Mouse (Mus musculus): Measurements from ENCODE around the gene Eps15l1.

Eps15l1 gene

DNA sequence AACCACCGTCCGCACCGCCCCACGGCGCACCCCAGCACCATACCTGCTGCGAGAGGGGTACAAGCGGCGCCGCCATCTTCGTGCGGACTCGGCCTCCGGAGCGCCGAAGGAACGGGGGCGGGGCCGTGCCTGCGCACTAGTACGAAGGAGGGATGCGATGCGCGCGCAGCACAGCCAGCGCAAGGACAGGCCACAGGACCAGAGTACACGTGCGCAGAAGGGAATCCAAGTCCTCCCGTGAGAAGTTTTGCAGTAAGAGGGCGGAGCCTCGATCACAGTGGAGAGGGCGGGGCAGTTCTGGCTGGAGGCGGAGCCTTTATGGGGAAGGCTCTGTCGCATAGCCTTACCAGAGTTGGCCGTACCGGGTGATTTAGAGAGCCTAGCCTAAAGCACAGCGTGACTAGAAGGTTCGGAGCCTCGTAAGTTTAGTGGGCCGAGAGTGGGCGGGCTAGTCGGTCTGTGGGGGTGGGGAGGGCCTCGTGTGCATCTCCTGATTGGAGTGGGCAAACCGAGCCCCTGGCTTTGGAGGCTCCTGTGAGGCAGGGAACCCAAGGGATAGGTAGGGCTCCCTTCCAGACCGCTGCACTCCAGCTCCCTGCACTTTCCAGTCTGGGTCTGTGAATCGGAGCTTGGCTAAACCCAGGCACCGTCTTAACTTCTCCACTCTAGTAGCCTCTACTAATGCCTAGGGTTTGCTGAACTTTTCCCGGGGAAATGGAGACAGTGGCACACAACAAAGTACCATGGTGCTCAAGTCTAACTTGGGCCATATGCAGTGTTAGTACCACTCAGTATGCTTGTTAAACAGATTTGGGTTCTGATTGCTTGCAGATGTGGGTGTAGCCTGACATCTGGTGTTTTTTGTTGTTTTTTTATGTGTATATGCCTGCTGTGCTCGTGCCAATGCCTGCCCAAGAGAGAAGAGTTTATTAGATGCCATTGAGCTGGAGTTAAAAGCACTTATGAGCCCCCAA is at the start of gene Eps15l1:
TSS of gene Eps15l1 (minus strand) at position 99 of the 974 bp plus-strand sequence.
- peak; percentile 97 for DNase-seq

DNA sequence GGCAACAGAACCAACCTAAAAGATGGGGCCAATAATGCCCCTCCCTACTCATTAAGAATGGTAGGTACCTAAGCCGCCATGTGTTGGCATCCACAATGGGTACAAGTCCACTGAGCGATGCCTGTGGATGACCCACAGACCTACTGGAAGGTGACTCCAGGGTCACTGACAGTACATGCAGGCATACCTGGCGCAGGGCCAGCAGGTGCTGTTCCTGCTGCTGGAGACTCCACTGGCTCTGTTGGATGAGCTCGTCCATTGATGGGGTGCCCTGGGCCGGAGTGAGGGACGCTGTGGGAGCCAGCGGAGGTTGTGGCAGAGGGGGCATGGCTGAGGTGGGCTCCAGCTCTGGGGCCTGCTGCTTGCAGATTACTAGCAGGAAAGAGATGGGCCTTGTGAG is 49.4 kb upstream of the Eps15l1 start:
- no peak for DNase-seq

DNA sequence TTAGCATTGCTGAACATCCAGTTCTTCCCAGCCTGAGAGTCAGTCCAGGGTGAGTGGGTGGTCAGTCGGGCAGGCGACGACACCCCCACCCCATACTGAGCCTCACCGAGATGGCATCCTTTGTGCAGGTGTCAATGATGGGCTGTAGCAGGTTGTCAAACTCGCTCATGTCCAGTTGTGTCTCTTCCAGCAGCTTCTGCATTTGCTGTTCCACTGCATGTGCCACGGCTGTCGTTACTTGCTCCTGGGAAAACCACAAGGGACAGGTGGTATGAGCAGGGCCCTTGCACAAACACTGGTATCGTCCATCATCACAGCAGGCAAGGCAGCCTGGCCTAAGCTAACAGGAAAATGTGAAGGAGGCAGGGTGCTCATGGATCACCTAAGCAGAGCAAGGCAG is 48.7 kb upstream of the Eps15l1 start:
- no peak for DNase-seq

DNA sequence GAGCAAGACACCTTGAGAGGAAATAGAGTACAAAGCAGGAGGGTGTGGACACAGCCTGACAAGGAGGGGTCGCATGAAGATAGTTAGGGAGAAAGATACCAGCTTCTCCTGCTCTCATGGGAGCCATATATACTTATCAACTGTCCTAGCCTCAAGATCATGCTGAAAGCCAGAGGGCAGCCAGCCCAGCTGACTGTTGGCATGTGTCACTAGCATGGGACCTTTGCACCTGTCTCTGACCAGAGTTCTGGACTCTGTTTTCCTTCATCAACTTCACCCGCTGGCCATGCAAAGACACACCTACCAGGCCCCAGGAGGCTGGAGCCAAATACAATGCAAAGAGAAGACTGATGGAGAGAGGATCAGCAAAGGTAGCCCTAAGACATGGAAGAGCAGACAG is 48.0 kb upstream of the Eps15l1 start:
- no peak for DNase-seq

DNA sequence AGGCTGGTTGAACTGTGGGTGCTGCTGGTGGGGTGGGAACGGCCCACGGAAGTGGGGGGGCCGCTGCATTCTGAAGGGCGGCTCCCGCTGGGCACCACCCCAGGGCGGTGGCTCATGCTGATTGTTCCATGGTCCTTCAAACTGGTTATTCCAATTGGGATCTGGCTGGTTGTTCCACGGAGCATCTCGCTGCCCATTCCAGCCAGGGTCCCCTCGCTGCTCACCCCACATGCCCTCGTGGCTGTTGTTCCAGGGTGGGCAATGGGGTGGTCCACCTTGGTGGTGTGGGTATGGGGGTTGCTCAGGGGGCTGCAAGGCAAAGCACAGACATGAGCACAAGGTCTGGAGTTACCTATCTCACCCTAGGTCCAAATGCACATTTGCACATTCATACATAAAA is 43.0 kb upstream of the Eps15l1 start:
- DNase-seq = no peak

GRCm38 (mm10) chr8:72459881-72460533 is 38.7 kb upstream of the Eps15l1 start:
- DNase-seq = no peak

DNA sequence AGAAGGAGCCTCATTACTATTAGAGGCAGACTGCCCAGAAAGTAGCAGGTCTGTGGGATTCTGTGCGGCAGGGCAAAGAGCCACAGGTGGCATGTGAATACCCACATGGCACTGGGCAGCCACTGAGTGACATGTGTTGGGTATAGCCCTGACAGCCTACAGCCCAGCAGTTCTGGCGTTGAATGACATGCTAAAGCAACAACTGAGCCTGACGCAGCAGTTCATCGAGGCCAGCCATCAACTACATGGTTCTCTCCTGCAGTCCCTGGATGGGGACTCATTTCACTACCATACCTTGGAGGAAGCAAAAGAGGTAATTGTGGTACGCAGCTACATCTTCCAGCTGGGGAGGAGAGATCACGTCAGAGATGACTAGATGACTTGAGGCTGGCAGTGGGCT is 37.2 kb upstream of the Eps15l1 start:
- no peak for DNase-seq

GRCm38 (mm10) chr8:72457806-72458205 is 36.5 kb upstream of the Eps15l1 start:
- DNase-seq = no peak

GRCm38 (mm10) chr8:72455317-72455716 is 34.1 kb upstream of the Eps15l1 start:
- DNase-seq = no peak

GRCm38 (mm10) chr8:72453904-72454303 is 32.6 kb upstream of the Eps15l1 start:
- no peak for DNase-seq

- no peak for DNase-seq
Measured at GRCm38 (mm10) chr8:72451516-72451915, 30.3 kb upstream of the Eps15l1 start.

DNA sequence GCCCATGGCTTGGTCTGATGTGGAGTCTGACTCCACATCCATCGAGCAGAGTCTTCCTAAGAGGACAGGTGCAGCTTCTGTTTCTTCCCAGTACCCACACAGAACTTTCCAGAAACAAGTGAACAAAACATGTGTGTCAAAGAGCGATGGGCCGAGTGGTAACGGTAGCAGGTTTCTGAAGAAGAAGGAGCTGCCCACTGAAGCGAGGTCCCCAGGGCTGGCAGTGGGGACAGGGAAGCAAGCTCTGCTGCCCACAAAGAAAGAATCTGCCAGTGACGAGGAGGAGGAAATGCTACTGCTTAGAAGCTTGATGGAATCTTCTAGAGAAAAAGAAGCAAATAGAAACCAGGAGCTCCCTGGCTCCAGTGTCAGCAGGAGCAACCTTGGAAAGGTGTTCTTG is 23.8 kb upstream of the Eps15l1 start:
- DNase-seq = no peak

DNA sequence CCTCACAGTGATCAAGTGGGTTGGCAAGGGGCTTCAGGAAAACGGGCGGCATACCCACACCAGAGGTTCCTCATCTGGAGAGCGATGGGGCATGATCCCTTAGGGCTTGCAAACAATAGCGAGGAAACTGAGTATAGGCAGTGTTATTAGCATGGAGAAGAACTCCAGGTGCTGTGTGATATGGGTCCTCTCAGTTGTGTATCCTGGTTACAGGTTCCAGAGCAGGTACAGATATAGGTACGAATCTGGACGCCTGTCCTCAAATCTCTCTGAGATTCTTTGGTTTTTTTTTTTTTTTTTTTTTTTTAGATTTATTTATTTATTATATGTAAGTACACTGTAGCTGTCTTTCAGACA is 22.7 kb upstream of the Eps15l1 start:
- DNase-seq = no peak

GRCm38 (mm10) chr8:72443338-72443993 is 22.2 kb upstream of the Eps15l1 start, which contains the start of the genes Calr3 and 1700030K09Rik:
Calr3 (minus strand) TSS chr8:72443870.
1700030K09Rik (plus strand) TSS chr8:72443880.
- peak; percentile 97 for DNase-seq

GRCm38 (mm10) chr8:72438248-72439015 is 17.2 kb upstream of the Eps15l1 start:
- no peak for DNase-seq

DNA sequence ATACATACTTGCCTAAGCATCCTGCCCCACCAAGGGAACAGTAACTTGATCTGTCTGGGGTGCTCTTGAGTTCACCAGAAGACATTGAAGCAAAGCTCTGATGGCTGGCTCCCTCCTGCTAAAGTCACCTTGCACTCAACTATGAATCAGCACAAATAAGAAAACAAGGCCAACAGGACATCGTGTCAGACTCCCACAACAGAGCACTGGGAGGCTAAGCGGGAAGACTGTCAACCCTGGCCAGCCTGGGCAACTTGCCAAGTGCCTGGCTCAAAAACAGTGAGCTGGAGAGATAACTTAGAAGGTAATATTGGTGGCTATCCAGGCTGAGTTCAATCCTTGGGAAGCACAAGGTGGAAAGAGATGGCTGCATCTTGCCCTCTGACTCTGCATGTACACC is 13.7 kb upstream of the Eps15l1 start:
- DNase-seq = no peak

DNA sequence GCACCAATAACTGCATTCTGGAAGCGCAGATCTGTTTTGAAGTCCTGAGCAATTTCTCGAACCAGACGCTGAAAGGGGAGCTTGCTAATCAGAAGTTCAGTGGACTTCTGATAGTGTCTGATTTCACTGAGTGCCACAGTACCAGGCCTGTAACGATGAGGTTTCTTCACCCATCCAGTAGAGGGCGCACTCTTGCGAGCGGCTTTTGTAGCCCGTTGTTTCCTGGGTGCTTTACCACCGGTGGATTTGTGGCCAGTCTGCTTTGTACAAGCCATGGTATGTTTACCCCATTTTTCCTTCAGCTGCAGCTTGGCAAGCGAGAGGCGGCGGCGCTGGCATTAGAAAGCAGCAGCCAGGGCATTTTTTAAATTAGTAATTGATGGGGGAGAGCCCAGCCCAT is 8.4 kb upstream of the Eps15l1 start:
- no peak for DNase-seq

DNA sequence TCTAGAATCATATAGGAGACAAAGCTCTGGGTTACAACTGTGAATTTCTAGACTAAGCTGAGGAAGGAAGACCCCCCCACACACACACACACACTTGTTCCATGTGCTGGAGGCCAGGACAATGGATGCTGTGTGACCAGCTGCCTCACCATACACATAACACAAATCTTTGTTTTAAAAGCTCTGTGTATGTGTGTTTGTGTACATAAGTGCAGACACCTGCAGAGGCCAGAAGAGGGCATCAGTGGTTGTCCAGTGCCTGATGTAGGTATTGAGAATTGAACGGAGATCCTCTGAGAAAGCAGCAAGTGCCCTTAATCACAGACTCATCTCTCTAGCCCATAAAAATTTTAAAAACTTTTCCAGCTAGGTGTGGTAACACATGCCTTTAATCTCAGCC is 1.7 kb upstream of the Eps15l1 start:
- DNase-seq = no peak

DNA sequence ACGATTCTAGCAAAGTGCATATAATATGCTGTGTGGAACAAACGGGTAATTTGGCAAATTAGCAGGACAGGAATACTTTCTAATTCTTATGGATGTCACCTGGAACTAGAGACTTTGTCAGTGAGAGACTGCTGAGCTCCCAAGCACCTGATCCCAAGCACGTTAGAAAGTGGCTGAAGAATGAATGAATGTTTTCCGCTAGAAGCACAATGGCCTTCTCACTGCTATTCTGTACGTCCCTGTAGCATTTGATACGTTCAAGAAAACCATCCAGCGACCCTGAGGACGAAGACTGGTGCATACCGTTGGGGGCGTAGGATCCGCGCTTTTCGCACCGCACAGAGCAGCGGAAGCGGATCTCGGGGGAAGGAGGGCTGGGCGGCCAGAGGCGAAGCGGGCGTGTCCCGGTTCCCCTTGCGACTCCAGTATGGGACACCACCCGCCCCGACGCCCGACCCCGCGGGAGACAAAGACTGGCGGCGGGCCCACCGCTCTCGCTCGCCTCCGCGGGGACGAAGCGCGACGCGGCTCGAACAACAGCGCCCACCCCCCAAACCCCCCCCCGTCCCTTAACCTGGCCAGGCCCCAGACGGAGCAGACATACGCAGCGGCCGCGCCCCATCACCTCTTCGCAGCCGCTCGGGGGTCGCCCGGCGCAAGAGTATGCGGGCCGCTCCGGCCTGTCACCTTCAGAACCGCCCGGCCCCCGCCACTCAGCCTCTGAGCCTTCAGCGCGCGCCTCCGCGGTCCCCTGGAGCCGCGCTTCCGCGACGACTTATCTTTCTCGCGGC is 494 bp downstream of the Eps15l1 start:
- DNase-seq = peak; percentile 42

- DNase-seq = no peak
Measured at GRCm38 (mm10) chr8:72418073-72418472, 3.2 kb downstream of the Eps15l1 start.

- DNase-seq = no peak
Measured at GRCm38 (mm10) chr8:72415252-72415651, 6.0 kb downstream of the Eps15l1 start.

GRCm38 (mm10) chr8:72413839-72414238 is 7.4 kb downstream of the Eps15l1 start:
- DNase-seq = no peak
